Mouse (Mus musculus): ENCODE data around the gene Nfkbid. TPM values are rescaled to one million over a fixed set of nuclear protein-coding genes. Genes with fewer than 3 reads are reported as not detected.
A peak's percentile ranks its signal among the peaks of the same experiment; 100 is the strongest.
"Not testable (repeated sequence)": the region's sequence is repeated elsewhere in the genome, so short reads cannot be mapped to it uniquely, and the experiment has no call there.

Nfkbid gene
- polyA plus RNA-seq, 1 experiment from 2014 or later, result 3.2 TPM

DNA sequence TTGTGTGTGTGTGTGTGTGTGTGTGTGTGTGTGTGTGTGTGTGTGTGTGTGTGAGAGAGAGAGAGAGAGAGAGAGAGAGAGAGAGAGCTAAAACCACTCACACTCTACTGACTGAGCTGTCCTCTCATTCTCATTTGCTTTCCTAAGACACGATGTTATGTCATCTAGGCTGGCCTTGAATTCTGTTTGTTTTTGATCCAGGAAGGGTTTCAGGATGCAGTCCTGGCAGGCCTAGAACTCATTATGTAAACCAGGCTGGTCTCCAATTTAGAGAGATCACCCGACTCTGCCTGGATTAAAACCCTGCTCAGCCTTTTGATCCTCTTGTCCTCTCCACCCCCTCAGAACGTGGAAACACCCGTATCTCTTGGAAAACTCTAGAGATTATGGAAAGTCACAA is 42.5 kb downstream of the Nfkbid start:
- Histone ChIP-seq H3K9me3 (ENCODE audit: control insufficient read depth, low read length) (no peaks in the 10 kb centered on the region), H3K4me3 (ENCODE audit: low read depth, low read length) (no peak overlapping the region), H3K36me3 (ENCODE audit: control insufficient read depth, insufficient read depth, low read length) (no peaks in the 10 kb centered on the region), H3K27me3 (replicated peaks; ENCODE audit: control insufficient read depth, insufficient read depth, low read length) (peaks cover 96% of the 10 kb centered on the region), H3K9ac (ENCODE audit: low read length) (no peak overlapping the region), H3K4me1 (replicated peaks; ENCODE audit: control insufficient read depth, insufficient read depth, low read length) (no peaks in the 10 kb centered on the region), H3K4me2 (ENCODE audit: low read length) (no peak overlapping the region), H3K27ac (ENCODE audit: low read depth) (no peak overlapping the region)
- no peak for DNase-seq (ENCODE audit: low spot score)
- 26% methylated on average over 4 of the region's 4 CpGs for WGBS
- ATAC-seq (replicated peaks; ENCODE audit: low FRiP score, low TSS enrichment, low read depth), result no peak

DNA sequence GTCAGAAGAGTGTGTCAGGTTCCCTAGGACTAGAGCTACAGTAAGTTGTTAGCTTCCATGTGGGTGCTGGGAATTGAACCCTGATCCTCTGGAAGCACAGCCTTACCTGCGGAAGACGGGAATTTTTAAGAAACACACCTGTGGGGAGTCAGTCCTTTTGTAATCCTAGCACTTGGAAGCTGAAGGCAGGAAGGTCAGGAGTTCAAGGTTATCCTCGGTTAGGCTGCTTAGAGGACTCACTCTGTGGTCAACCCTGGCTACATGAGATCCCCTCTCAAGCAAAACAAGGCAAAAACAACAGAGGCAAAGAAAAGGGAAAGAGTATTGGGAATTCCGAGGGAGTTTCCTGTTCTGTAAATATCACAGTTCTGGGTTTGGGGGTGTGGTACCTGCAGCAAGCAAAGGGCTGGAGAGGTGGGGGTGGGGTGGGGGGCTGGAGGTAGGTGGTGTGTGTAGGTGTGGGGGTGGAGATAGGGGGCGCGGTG is 43.3 kb downstream of the Nfkbid start:
- Histone ChIP-seq H3K4me3 (ENCODE audit: low read depth, low read length) (no peak overlapping the region), H3K27ac (ENCODE audit: low read depth) (no peak overlapping the region), H3K27me3 (replicated peaks; ENCODE audit: control insufficient read depth, insufficient read depth, low read length) (peaks cover 87% of the 10 kb centered on the region), H3K9ac (ENCODE audit: low read length) (no peak overlapping the region), H3K9me3 (ENCODE audit: control insufficient read depth, low read length) (no peaks in the 10 kb centered on the region), H3K4me1 (replicated peaks; ENCODE audit: control insufficient read depth, insufficient read depth, low read length) (no peaks in the 10 kb centered on the region), H3K36me3 (ENCODE audit: control insufficient read depth, insufficient read depth, low read length) (no peaks in the 10 kb centered on the region), H3K4me2 (ENCODE audit: low read length) (no peak overlapping the region)
- DNase-seq (ENCODE audit: low spot score), result no peak
- no peak for ATAC-seq (replicated peaks; ENCODE audit: low FRiP score, low TSS enrichment, low read depth)
- 12% methylated on average over 6 of the region's 6 CpGs for whole genome bisulfite sequencing

DNA sequence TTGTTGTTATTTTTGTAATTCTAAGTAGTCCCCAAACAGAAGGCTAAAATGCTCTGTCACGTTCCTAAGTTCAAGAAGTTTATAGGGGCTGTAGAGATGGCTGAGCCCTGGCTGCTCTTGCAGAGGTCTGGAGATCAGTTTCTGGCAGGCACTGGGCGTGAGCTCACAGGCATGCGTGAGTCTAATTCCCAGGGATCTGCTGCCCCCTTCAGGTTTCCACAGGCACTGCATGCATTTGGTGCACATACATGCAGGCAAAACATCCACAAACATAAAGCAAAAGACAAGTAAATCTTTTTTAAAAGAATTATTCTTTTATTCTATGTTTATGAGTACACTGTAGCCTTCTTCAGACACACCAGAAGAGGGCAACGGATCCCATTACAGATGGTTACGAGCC is 50.9 kb downstream of the Nfkbid start:
- 48% methylated on average over 5 of the region's 5 CpGs for WGBS
- no peak overlapping the region for H3K27ac ChIP-seq (ENCODE audit: low read depth)
- H3K36me3 ChIP-seq (ENCODE audit: control insufficient read depth, insufficient read depth, low read length), result no peaks in the 10 kb centered on the region
- ATAC-seq (replicated peaks; ENCODE audit: low FRiP score, low TSS enrichment, low read depth) (no peak), DNase-seq (ENCODE audit: low spot score) (no peak)
- H3K4me1 ChIP-seq (replicated peaks; ENCODE audit: control insufficient read depth, insufficient read depth, low read length), result no peaks in the 10 kb centered on the region
- H3K9me3 ChIP-seq (ENCODE audit: control insufficient read depth, low read length), result no peaks in the 10 kb centered on the region
- no peak overlapping the region for H3K4me3 ChIP-seq (ENCODE audit: low read depth, low read length)
- H3K27me3 ChIP-seq (replicated peaks; ENCODE audit: control insufficient read depth, insufficient read depth, low read length), result peaks cover 16% of the 10 kb centered on the region
- no peak overlapping the region for H3K9ac ChIP-seq (ENCODE audit: low read length)
- H3K4me2 ChIP-seq (ENCODE audit: low read length), result no peak overlapping the region

DNA sequence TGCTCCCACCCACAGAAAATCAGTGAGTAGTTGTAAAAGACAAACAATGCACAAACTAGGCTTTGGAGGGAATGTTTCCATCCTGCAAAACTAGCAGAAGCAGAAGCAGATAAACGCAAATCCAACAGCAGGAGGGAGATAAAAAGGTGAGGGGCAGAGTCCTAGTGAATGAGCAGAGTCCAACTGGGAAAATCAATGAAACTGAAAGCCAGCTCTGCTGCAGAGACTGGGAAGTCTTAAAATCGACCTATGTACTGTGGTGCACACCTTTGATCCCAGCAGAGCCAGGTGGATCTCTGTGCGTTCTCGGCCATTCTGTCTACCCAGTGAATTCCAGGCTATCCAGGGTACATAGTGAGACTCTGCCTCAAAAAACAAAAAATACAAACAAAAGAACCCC is 53.5 kb downstream of the Nfkbid start:
- Histone ChIP-seq H3K4me1 (replicated peaks; ENCODE audit: control insufficient read depth, insufficient read depth, low read length) (0 out of 2 replicates have a peak, but pooled peaks cover 4% of the 10 kb centered on the region), H3K9ac (ENCODE audit: low read length) (no peak overlapping the region), H3K27ac (ENCODE audit: low read depth) (no peak overlapping the region), H3K27me3 (replicated peaks; ENCODE audit: control insufficient read depth, insufficient read depth, low read length) (0 out of 2 replicates have a peak, but pooled peaks cover 5% of the 10 kb centered on the region), H3K4me3 (ENCODE audit: low read depth, low read length) (no peak overlapping the region), H3K4me2 (ENCODE audit: low read length) (no peak overlapping the region), H3K9me3 (ENCODE audit: control insufficient read depth, low read length) (no peaks in the 10 kb centered on the region), H3K36me3 (ENCODE audit: control insufficient read depth, insufficient read depth, low read length) (no peaks in the 10 kb centered on the region)
- WGBS, result 57% methylated on average over 4 of the region's 4 CpGs
- no peak; the same call in 1 of the 2 replicates for ATAC-seq (replicated peaks; ENCODE audit: low FRiP score, low TSS enrichment, low read depth)
- no peak for DNase-seq (ENCODE audit: low spot score)

DNA sequence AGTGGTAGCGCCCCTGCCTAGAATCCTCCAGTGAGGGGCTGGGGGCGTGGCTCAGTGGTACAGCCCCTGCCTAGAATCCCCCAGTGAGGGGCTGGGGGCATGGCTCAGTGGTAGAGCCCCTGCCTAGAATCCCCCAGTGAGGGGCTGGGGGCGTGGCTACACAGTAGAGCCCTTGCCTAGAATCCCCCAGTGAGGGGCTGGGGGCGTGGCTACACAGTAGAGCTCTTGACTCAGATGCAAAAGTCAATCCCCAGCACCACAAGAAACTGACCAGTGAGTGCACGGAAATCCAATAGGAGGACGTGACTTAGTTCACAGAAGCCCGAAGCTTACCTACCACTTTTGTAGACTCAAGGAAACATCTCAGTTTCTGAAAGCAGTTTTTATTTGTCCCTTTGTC is 54.6 kb downstream of the Nfkbid start:
- not testable (repeated sequence) for ATAC-seq (replicated peaks; ENCODE audit: low FRiP score, low TSS enrichment, low read depth)
- WGBS, result 80% methylated on average over 7 of the region's 7 CpGs

DNA sequence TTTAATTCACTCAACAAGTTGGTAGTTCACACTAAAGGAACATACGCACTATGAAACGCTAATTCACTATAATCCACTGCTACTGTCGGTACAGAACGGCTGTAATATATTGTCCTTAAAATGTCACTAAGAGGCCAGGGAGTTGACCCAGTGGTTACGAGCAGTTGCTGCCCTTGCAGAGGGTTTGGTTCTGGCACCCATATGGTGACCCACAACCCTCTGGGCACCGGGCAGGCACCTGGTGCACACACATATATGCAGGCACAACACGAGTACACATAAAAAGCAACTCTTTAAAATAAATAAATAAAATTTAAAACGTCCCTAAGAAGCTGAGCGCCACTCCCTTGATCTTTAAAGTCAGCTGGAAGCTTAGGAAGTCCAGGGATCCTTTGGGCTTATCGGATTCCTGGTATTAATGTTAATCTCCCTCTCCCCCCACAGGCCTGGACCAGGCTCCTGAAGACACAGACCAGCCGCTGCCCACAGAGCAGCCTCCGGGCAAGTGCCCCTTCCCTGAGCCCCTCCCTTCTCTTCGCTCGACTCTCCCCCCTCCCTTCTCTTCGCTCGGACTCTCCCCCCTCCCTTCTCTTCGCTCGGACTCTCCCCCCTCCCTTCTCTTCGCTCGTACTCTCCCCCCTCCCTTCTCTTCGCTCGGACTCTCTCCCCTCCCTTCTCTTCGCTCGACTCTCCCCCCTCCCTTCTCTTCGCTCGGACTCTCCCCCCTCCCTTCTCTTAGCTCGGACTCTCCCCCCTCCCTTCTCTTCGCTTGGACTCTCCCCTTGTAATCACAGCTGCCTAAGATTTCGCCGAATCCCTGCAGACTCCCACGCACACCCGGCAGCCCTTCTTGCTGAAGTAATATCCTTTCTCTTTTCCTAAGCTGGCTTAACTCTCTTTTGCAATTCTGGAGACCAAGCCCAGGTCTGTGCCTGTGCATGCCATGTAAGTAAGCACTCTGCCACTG is 56.2 kb downstream of the Nfkbid start:
- Histone ChIP-seq H3K27ac (ENCODE audit: low read depth) (no peak overlapping the region), H3K36me3 (ENCODE audit: control insufficient read depth, insufficient read depth, low read length) (no peaks in the 10 kb centered on the region), H3K9me3 (ENCODE audit: control insufficient read depth, low read length) (no peaks in the 10 kb centered on the region), H3K4me3 (ENCODE audit: low read depth, low read length) (peak overlapping the region; percentile 16), H3K9ac (ENCODE audit: low read length) (0 out of 2 replicates have a peak overlapping the region, but pooled peaks have one; percentile 27), H3K27me3 (replicated peaks; ENCODE audit: control insufficient read depth, insufficient read depth, low read length) (0 out of 2 replicates have a peak, but pooled peaks cover 3% of the 10 kb centered on the region), H3K4me2 (ENCODE audit: low read length) (peak overlapping the region; percentile 45), H3K4me1 (replicated peaks; ENCODE audit: control insufficient read depth, insufficient read depth, low read length) (0 out of 2 replicates have a peak, but pooled peaks cover 4% of the 10 kb centered on the region)
- DNase-seq (ENCODE audit: low spot score) (peak; percentile 57), ATAC-seq (replicated peaks; ENCODE audit: low FRiP score, low TSS enrichment, low read depth) (no peak)
- 6% methylated on average over 31 of the region's 32 CpGs for WGBS

More for the DNA sequence above, 54.6 kb downstream of the Nfkbid start:
- not testable (repeated sequence) for H3K4me2 ChIP-seq (ENCODE audit: low read length); H3K4me3 ChIP-seq (ENCODE audit: low read depth, low read length); DNase-seq (ENCODE audit: low spot score); H3K4me1 ChIP-seq (replicated peaks; ENCODE audit: control insufficient read depth, insufficient read depth, low read length); H3K27me3 ChIP-seq (replicated peaks; ENCODE audit: control insufficient read depth, insufficient read depth, low read length); H3K9me3 ChIP-seq (ENCODE audit: control insufficient read depth, low read length); H3K27ac ChIP-seq (ENCODE audit: low read depth); H3K9ac ChIP-seq (ENCODE audit: low read length); H3K36me3 ChIP-seq (ENCODE audit: control insufficient read depth, insufficient read depth, low read length)

Other genes with a start within 250 kb of the Nfkbid start
- gene Cox7a1, start 237.6 kb upstream of the Nfkbid start, polyA plus RNA-seq (2014; fragmentation: Nextera tagmentation; extraction: Ambion mirVana), result 5.8 and 11.3 TPM in 2 replicates
- gene Capns1, start 222.9 kb upstream of the Nfkbid start, polyA plus RNA-seq (2014; fragmentation: Nextera tagmentation; extraction: Ambion mirVana), result 81.9 and 85.4 TPM in 2 replicates
- gene Polr2i, start 189.8 kb upstream of the Nfkbid start, polyA plus RNA-seq (2014; fragmentation: Nextera tagmentation; extraction: Ambion mirVana), result 159 and 161 TPM in 2 replicates
- 147 and 157 TPM in 2 replicates for gene Tbcb, start 189.5 kb upstream of the Nfkbid start, polyA plus RNA-seq (2014; fragmentation: Nextera tagmentation; extraction: Ambion mirVana)
- not detected in 2 replicates for gene Ovol3, start 186.0 kb upstream of the Nfkbid start, polyA plus RNA-seq (2014; fragmentation: Nextera tagmentation; extraction: Ambion mirVana)
- 0.24 and 0.26 TPM in 2 replicates for gene Thap8, start 141.6 kb upstream of the Nfkbid start, polyA plus RNA-seq (2014; fragmentation: Nextera tagmentation; extraction: Ambion mirVana)
- gene Wdr62, start 141.3 kb upstream of the Nfkbid start, polyA plus RNA-seq (2014; fragmentation: Nextera tagmentation; extraction: Ambion mirVana), result 8.5 and 10.5 TPM in 2 replicates
- gene Clip3, start 130.0 kb upstream of the Nfkbid start, polyA plus RNA-seq (2014; fragmentation: Nextera tagmentation; extraction: Ambion mirVana), result 41.4 and 46.1 TPM in 2 replicates
- gene Alkbh6, start 113.0 kb upstream of the Nfkbid start, polyA plus RNA-seq (2014; fragmentation: Nextera tagmentation; extraction: Ambion mirVana), result 70.7 and 79.3 TPM in 2 replicates
- gene Syne4, start 106.9 kb upstream of the Nfkbid start, polyA plus RNA-seq (2014; fragmentation: Nextera tagmentation; extraction: Ambion mirVana), result 52.2 and 60.5 TPM in 2 replicates
- not detected in 2 replicates for gene E130208F15Rik, start 100.0 kb upstream of the Nfkbid start, polyA plus RNA-seq (2014; fragmentation: Nextera tagmentation; extraction: Ambion mirVana)
- gene Sdhaf1, start 97.8 kb upstream of the Nfkbid start, polyA plus RNA-seq (2014; fragmentation: Nextera tagmentation; extraction: Ambion mirVana), result 16.3 and 17.2 TPM in 2 replicates
- 4.4 and 4.5 TPM in 2 replicates for gene Lrfn3, start 59.0 kb upstream of the Nfkbid start, polyA plus RNA-seq (2014; fragmentation: Nextera tagmentation; extraction: Ambion mirVana)
- 53.7 and 54.7 TPM in 2 replicates for gene Tyrobp, start 8.0 kb upstream of the Nfkbid start, polyA plus RNA-seq (2014; fragmentation: Nextera tagmentation; extraction: Ambion mirVana)
- 1.6 and 2.1 TPM in 2 replicates for gene Hcst, start 1.9 kb upstream of the Nfkbid start, polyA plus RNA-seq (2014; fragmentation: Nextera tagmentation; extraction: Ambion mirVana)
- 37.9 and 43.0 TPM in 2 replicates for gene Aplp1, start 23.8 kb downstream of the Nfkbid start, polyA plus RNA-seq (2014; fragmentation: Nextera tagmentation; extraction: Ambion mirVana)
- 0.13 and 2.9 TPM in 2 replicates for gene Kirrel2, start 36.0 kb downstream of the Nfkbid start, polyA plus RNA-seq (2014; fragmentation: Nextera tagmentation; extraction: Ambion mirVana)
- gene Nphs1, start 36.6 kb downstream of the Nfkbid start, polyA plus RNA-seq (2014; fragmentation: Nextera tagmentation; extraction: Ambion mirVana), result 0.15 and 1.3 TPM in 2 replicates
- gene Prodh2, start 71.9 kb downstream of the Nfkbid start, polyA plus RNA-seq (2014; fragmentation: Nextera tagmentation; extraction: Ambion mirVana), result 1.3 TPM in 2 replicates
- 10.7 and 11.9 TPM in 2 replicates for gene Arhgap33, start 113.3 kb downstream of the Nfkbid start, polyA plus RNA-seq (2014; fragmentation: Nextera tagmentation; extraction: Ambion mirVana)
- 45.0 and 48.5 TPM in 2 replicates for gene Hspb6, start 130.4 kb downstream of the Nfkbid start, polyA plus RNA-seq (2014; fragmentation: Nextera tagmentation; extraction: Ambion mirVana)
- gene Proser3, start 130.6 kb downstream of the Nfkbid start, polyA plus RNA-seq (2014; fragmentation: Nextera tagmentation; extraction: Ambion mirVana), result 15.2 and 15.7 TPM in 2 replicates
- 36.9 and 38.5 TPM in 2 replicates for gene Lin37, start 138.1 kb downstream of the Nfkbid start, polyA plus RNA-seq (2014; fragmentation: Nextera tagmentation; extraction: Ambion mirVana)
- 92.3 and 94.5 TPM in 2 replicates for gene U2af1l4, start 141.6 kb downstream of the Nfkbid start, polyA plus RNA-seq (2014; fragmentation: Nextera tagmentation; extraction: Ambion mirVana)
- gene Gm49396, start 141.6 kb downstream of the Nfkbid start, polyA plus RNA-seq (2014; fragmentation: Nextera tagmentation; extraction: Ambion mirVana), result 7.7 and 9.1 TPM in 2 replicates
- 119 and 125 TPM in 2 replicates for gene Psenen, start 141.9 kb downstream of the Nfkbid start, polyA plus RNA-seq (2014; fragmentation: Nextera tagmentation; extraction: Ambion mirVana)
- 3.3 and 3.5 TPM in 2 replicates for gene Igflr1, start 143.7 kb downstream of the Nfkbid start, polyA plus RNA-seq (2014; fragmentation: Nextera tagmentation; extraction: Ambion mirVana)
- gene Kmt2b, start 167.0 kb downstream of the Nfkbid start, polyA plus RNA-seq (2014; fragmentation: Nextera tagmentation; extraction: Ambion mirVana), result 12.8 and 13.0 TPM in 2 replicates
- gene Zbtb32, start 177.2 kb downstream of the Nfkbid start, polyA plus RNA-seq (2014; fragmentation: Nextera tagmentation; extraction: Ambion mirVana), result 0.81 and 0.83 TPM in 2 replicates
- gene Upk1a, start 191.1 kb downstream of the Nfkbid start, polyA plus RNA-seq (2014; fragmentation: Nextera tagmentation; extraction: Ambion mirVana), result 12.1 and 15.3 TPM in 2 replicates
- 1,084 and 1,229 TPM in 2 replicates for gene Cox6b1, start 204.4 kb downstream of the Nfkbid start, polyA plus RNA-seq (2014; fragmentation: Nextera tagmentation; extraction: Ambion mirVana)
- gene Etv2, start 214.1 kb downstream of the Nfkbid start, polyA plus RNA-seq (2014; fragmentation: Nextera tagmentation; extraction: Ambion mirVana), result not detected in 2 replicates
- 96.4 and 101 TPM in 2 replicates for gene Rbm42, start 228.6 kb downstream of the Nfkbid start, polyA plus RNA-seq (2014; fragmentation: Nextera tagmentation; extraction: Ambion mirVana)
- 48.7 and 49.5 TPM in 2 replicates for gene Haus5, start 243.3 kb downstream of the Nfkbid start, polyA plus RNA-seq (2014; fragmentation: Nextera tagmentation; extraction: Ambion mirVana)
- not detected in 2 replicates for gene Pmis2, start 249.9 kb downstream of the Nfkbid start, polyA plus RNA-seq (2014; fragmentation: Nextera tagmentation; extraction: Ambion mirVana)